Mouse (Mus musculus) heart, postnatal 10 days (tissue): Measurements from ENCODE around the gene Fgf3. TPM values are rescaled to one million over a fixed set of nuclear protein-coding genes. Genes with fewer than 3 reads are reported as not detected.
"Not testable (repeated sequence)": the region's sequence is repeated elsewhere in the genome, so short reads cannot be mapped to it uniquely, and the experiment has no call there.

Experiments used
- DNase-seq, 2 experiments: peaks; one replicate each; pipeline ENCODE4 v3.0.0; 2021
- intact Hi-C: fragments of 180-260 bp; cut with DNase I; formaldehyde crosslinking; loops from one replicate; pipeline ENCODE4 v1.15.1; 2025
- total RNA-seq, 2 experiments: library from RNA; stranded (reverse); gene quantifications; 2 replicates each; pipeline ENCODE4 v1.2.3; 2021

The Fgf3 gene
- total RNA-seq, 2 experiments from 2014 or later, result not detected

- DNase-seq, result no peak
- intact Hi-C loops, result no loop called here
Observed at GRCm38 (mm10) chr7:144857158-144857557, 19.3 kb downstream of the Fgf3 start.

- no peak for DNase-seq
- intact Hi-C loops, result no loop called here
Observed at GRCm38 (mm10) chr7:144857826-144858342, 20.0 kb downstream of the Fgf3 start.

- no peak for DNase-seq
- intact Hi-C loops, result no loop called here
Observed at GRCm38 (mm10) chr7:144858702-144859101, 20.8 kb downstream of the Fgf3 start.

- intact Hi-C loops, result no loop called here
- no peak for DNase-seq
Observed at GRCm38 (mm10) chr7:144861056-144861768, 23.3 kb downstream of the Fgf3 start.

GRCm38 (mm10) chr7:144861769-144862070 is 23.8 kb downstream of the Fgf3 start:
- intact Hi-C loops, result no loop called here
- peak in 1 of 2 experiments; percentile 14 for DNase-seq

- intact Hi-C loops, result no loop called here
- no peak for DNase-seq
Observed at GRCm38 (mm10) chr7:144862126-144862525, 24.2 kb downstream of the Fgf3 start.

GRCm38 (mm10) chr7:144862712-144863111 is 24.8 kb downstream of the Fgf3 start:
- DNase-seq, result no peak
- intact Hi-C loops, result no loop called here

GRCm38 (mm10) chr7:144863196-144863595 is 25.3 kb downstream of the Fgf3 start:
- intact Hi-C loops, result no loop called here
- no peak for DNase-seq

- no peak for DNase-seq
- intact Hi-C loops, result no loop called here
Observed at GRCm38 (mm10) chr7:144864160-144864670, 26.3 kb downstream of the Fgf3 start.

GRCm38 (mm10) chr7:144867161-144867560 is 29.3 kb downstream of the Fgf3 start:
- no peak for DNase-seq
- intact Hi-C loops, result no loop called here

GRCm38 (mm10) chr7:144867602-144868001 is 29.7 kb downstream of the Fgf3 start:
- DNase-seq, result no peak
- intact Hi-C loops, result no loop called here

GRCm38 (mm10) chr7:144872420-144872819 is 34.5 kb downstream of the Fgf3 start:
- DNase-seq, result no peak
- intact Hi-C loops, result no loop called here

- no peak for DNase-seq
- intact Hi-C loops, result no loop called here
Observed at GRCm38 (mm10) chr7:144873160-144873559, 35.3 kb downstream of the Fgf3 start.

GRCm38 (mm10) chr7:144874226-144874625 is 36.3 kb downstream of the Fgf3 start:
- DNase-seq, result no peak
- intact Hi-C loops, result no loop called here

GRCm38 (mm10) chr7:144878401-144878800 is 40.5 kb downstream of the Fgf3 start:
- intact Hi-C loops, result no loop called here
- DNase-seq, result no peak

- intact Hi-C loops, result no loop called here
- DNase-seq, result no peak
Observed at GRCm38 (mm10) chr7:144883106-144883505, 45.2 kb downstream of the Fgf3 start.

GRCm38 (mm10) chr7:144887672-144888071 is 49.8 kb downstream of the Fgf3 start:
- intact Hi-C loops, result no loop called here
- DNase-seq, result no peak

GRCm38 (mm10) chr7:144888564-144889299 is 50.8 kb downstream of the Fgf3 start:
- no peak for DNase-seq
- intact Hi-C loops, result no loop called here

- DNase-seq, intact Hi-C loops: not testable (repeated sequence)
Observed at GRCm38 (mm10) chr7:144890661-144891060, 52.8 kb downstream of the Fgf3 start.

GRCm38 (mm10) chr7:144891863-144892262 is 54.0 kb downstream of the Fgf3 start:
- intact Hi-C loops, result no loop called here
- no peak for DNase-seq

- intact Hi-C loops, result no loop called here
- DNase-seq, result no peak
Observed at GRCm38 (mm10) chr7:144892322-144892721, 54.4 kb downstream of the Fgf3 start.
